Mouse (Mus musculus) C2C12 (cell line): ENCODE measurements around the gene Ints4. TPM values are rescaled to one million over a fixed set of nuclear protein-coding genes. Genes with fewer than 3 reads are reported as not detected.

Experiments used
- H3K27me3 ChIP-seq: one replicate; pipeline ENCODE4 v1.6.1; 2011; ENCODE audit not compliant: control insufficient read depth, insufficient read depth, insufficient read length
- H3K36me3 ChIP-seq: one replicate; pipeline ENCODE4 v1.6.1; 2011; ENCODE audit not compliant: control insufficient read depth, insufficient read depth
- H3K4me3 ChIP-seq: one replicate; pipeline ENCODE4 v1.5.1; 2011; ENCODE audit warnings: mild to moderate bottlenecking, control low read depth; ENCODE audit not compliant: poor library complexity, insufficient read depth, severe bottlenecking
- H3K79me2 ChIP-seq: one replicate; pipeline ENCODE4 v1.6.1; 2011; ENCODE audit not compliant: control insufficient read depth, insufficient read depth
- H3K79me3 ChIP-seq: one replicate; pipeline ENCODE4 v1.6.1; 2011; ENCODE audit warnings: low read depth, control low read depth
- H3ac ChIP-seq: one replicate; pipeline ENCODE3; 2011; ENCODE audit warnings: low read depth; ENCODE audit not compliant: control insufficient read depth, insufficient read length
- CEBPB ChIP-seq: IDR thresholded peaks from one replicate; pipeline ENCODE4 v1.6.1; 2011; ENCODE audit warnings: low read depth, mild to moderate bottlenecking, control low read depth, moderate library complexity
- CTCF ChIP-seq: IDR thresholded peaks from one replicate; pipeline ENCODE4 v1.5.1; 2011; ENCODE audit not compliant: control insufficient read depth, insufficient read depth, insufficient read length
- FOSL1 ChIP-seq: IDR thresholded peaks from one replicate; pipeline ENCODE4 v1.8.0; 2011; ENCODE audit warnings: mild to moderate bottlenecking, low read length; ENCODE audit not compliant: poor library complexity, insufficient read depth, severe bottlenecking
- MAX ChIP-seq: IDR thresholded peaks from one replicate; pipeline ENCODE4 v1.6.1; 2011; ENCODE audit warnings: mild to moderate bottlenecking, control low read depth
- MYOD1 ChIP-seq: IDR thresholded peaks from one replicate; pipeline ENCODE4 v1.6.1; 2011; ENCODE audit warnings: low read depth; ENCODE audit not compliant: control insufficient read depth, insufficient read length
- MYOG ChIP-seq: IDR thresholded peaks from one replicate; pipeline ENCODE4 v1.6.1; 2011; ENCODE audit not compliant: control insufficient read depth, insufficient read length; ENCODE audit errors: extremely low read depth
- USF1 ChIP-seq: IDR thresholded peaks from one replicate; pipeline ENCODE4 v1.6.1; 2011; ENCODE audit warnings: low read depth, mild to moderate bottlenecking, control low read depth, moderate library complexity
- polyA plus RNA-seq: library from polyadenylated mRNA; unstranded; fragments of >200 nt; fragmentation: generic; extraction: Trizol; gene quantifications from one replicate; pipeline ENCODE4 v1.2.1, GENCODE M21; 2012; ENCODE audit warnings: missing spikeins

Gene Ints4
- polyA plus RNA-seq, 1 experiment = 24.2 TPM

- H3K79me2 ChIP-seq = no peaks in the 10 kb centered on the region
- no peak for TF ChIP-seq MYOD1
- TF ChIP-seq MYOG = no peak
These were observed 28.6 kb upstream of the Ints4 start for GRCm38 (mm10) chr7:97452196-97452595.

GRCm38 (mm10) chr7:97453141-97453921 is 27.4 kb upstream of the Ints4 start:
- Histone ChIP-seq H3K4me3 (no peak overlapping the region), H3K36me3 (no peaks in the 10 kb centered on the region), H3K27me3 (peaks cover 12% of the 10 kb centered on the region), H3K79me3 (no peaks in the 10 kb centered on the region), H3K79me2 (no peaks in the 10 kb centered on the region), H3ac (no peak overlapping the region)
- TF ChIP-seq USF1 (no peak), MYOD1 (no peak), FOSL1 (no peak), MAX (no peak)

More at GRCm38 (mm10) chr7:97452196-97452595, 28.6 kb upstream of the Ints4 start:
- Histone ChIP-seq H3K79me3 (no peaks in the 10 kb centered on the region), H3K36me3 (no peaks in the 10 kb centered on the region), H3K27me3 (peaks cover 3% of the 10 kb centered on the region), H3K4me3 (no peak overlapping the region), H3ac (no peak overlapping the region)

GRCm38 (mm10) chr7:97454795-97455194 is 26.0 kb upstream of the Ints4 start:
- Histone ChIP-seq H3K79me2 (no peaks in the 10 kb centered on the region), H3K79me3 (no peaks in the 10 kb centered on the region), H3ac (no peak overlapping the region), H3K36me3 (no peaks in the 10 kb centered on the region), H3K4me3 (no peak overlapping the region), H3K27me3 (peaks cover 12% of the 10 kb centered on the region)
- TF ChIP-seq MYOG = no peak
- no peak for TF ChIP-seq FOSL1
- no peak for TF ChIP-seq MYOD1
- no peak for TF ChIP-seq USF1
- TF ChIP-seq MAX = no peak
- no peak for TF ChIP-seq CTCF
- TF ChIP-seq CEBPB = no peak

- H3K79me3 ChIP-seq = no peaks in the 10 kb centered on the region
- H3K4me3 ChIP-seq = no peak overlapping the region
- TF ChIP-seq CEBPB (no peak), MYOD1 (no peak), FOSL1 (no peak), USF1 (no peak), MAX (no peak), MYOG (no peak), CTCF (no peak)
- no peaks in the 10 kb centered on the region for H3K36me3 ChIP-seq
- H3ac ChIP-seq = no peak overlapping the region
- H3K79me2 ChIP-seq = no peaks in the 10 kb centered on the region
- H3K27me3 ChIP-seq = peaks cover 12% of the 10 kb centered on the region
These were observed 25.2 kb upstream of the Ints4 start for GRCm38 (mm10) chr7:97455577-97455976.

GRCm38 (mm10) chr7:97473001-97473400 is 7.8 kb upstream of the Ints4 start:
- H3K27me3 ChIP-seq = no peaks in the 10 kb centered on the region
- no peak for TF ChIP-seq CTCF
- no peak for TF ChIP-seq CEBPB
- TF ChIP-seq FOSL1 = no peak
- no peak for TF ChIP-seq MAX
- TF ChIP-seq MYOG = no peak
- no peak for TF ChIP-seq USF1
- TF ChIP-seq MYOD1 = no peak
- H3K4me3 ChIP-seq = no peak overlapping the region
- H3K36me3 ChIP-seq = no peaks in the 10 kb centered on the region
- no peaks in the 10 kb centered on the region for H3K79me3 ChIP-seq
- H3K79me2 ChIP-seq = no peaks in the 10 kb centered on the region
- no peak overlapping the region for H3ac ChIP-seq

GRCm38 (mm10) chr7:97479349-97479748 is 1.4 kb upstream of the Ints4 start:
- TF ChIP-seq CEBPB (no peak), CTCF (no peak), MYOG (no peak), FOSL1 (no peak), MAX (no peak), MYOD1 (no peak), USF1 (no peak)
- H3K79me3 ChIP-seq = peaks cover 6% of the 10 kb centered on the region
- no peak overlapping the region for H3ac ChIP-seq
- peaks cover 24% of the 10 kb centered on the region for H3K79me2 ChIP-seq
- H3K27me3 ChIP-seq = no peaks in the 10 kb centered on the region
- H3K36me3 ChIP-seq = no peaks in the 10 kb centered on the region
- no peak overlapping the region for H3K4me3 ChIP-seq
